Mouse (Mus musculus) G1E (cell line): ENCODE measurements around the gene Ccdc154.

Experiments used
- CTCF ChIP-seq: IDR thresholded peaks from 2 replicates; pipeline ENCODE4 v1.5.1; 2012; ENCODE audit warnings: low read depth, low read length, inconsistent platforms, mixed read lengths
- GATA1 ChIP-seq: IDR thresholded peaks from 2 replicates; pipeline ENCODE4 v1.6.1; 2012; ENCODE audit warnings: borderline replicate concordance, low read length, inconsistent platforms, mixed read lengths
- GATA2 ChIP-seq: IDR thresholded peaks from 2 replicates; pipeline ENCODE4 v1.6.1; 2012; ENCODE audit warnings: low read depth, low read length, inconsistent platforms, borderline replicate concordance
- POLR2AphosphoS5 ChIP-seq: IDR thresholded peaks from 2 replicates; pipeline ENCODE4 v1.6.1; 2012; ENCODE audit warnings: low read depth, low read length, inconsistent platforms; ENCODE audit not compliant: insufficient replicate concordance
- TAL1 ChIP-seq: conservative IDR thresholded peaks from 2 replicates; pipeline ENCODE4 v1.6.1; 2012; ENCODE audit warnings: low read depth, low read length, inconsistent platforms, mixed read lengths

DNA sequence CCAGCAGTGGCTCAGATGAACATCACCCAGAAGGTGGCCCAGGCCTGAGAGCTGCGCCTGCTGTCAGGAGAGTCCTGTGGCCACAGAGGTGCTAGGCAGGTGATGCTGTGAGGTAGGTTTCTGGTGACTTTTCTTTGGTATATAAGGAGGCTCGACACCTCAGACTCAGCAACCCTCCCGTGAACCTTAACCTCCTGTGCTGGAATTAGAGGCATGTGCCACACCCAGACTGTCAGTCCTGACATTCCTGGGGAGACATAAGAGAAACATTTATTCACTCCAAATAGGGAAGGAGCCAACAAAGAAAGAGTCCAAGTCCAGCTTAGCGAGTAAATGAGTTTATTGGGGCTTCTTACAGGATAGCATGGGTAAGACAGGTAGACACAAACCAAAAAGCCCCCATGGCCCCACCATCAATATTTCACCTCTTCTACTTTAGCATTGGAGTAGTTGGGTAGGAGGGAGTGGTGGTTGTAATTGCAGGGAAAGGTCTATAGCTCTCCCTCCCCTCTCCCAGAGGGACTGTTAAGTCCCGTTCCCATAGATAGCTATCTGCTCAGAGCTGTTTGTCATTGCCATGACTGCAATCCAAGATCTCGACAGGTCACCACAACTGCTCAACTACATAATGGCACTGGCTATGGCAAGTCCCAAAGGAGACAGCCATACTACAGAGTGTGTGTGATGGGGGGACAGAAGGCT is 3.9 kb downstream of the Ccdc154 start:
- TF ChIP-seq CTCF: no peak
- no peak for TF ChIP-seq POLR2AphosphoS5
- no peak for TF ChIP-seq GATA2
- no peak for TF ChIP-seq TAL1
- TF ChIP-seq GATA1: no peak
